Mouse (Mus musculus) erythroblast, adult 5-6 weeks (primary cell): ENCODE data around the gene Acot3. TPM values are rescaled to one million over a fixed set of nuclear protein-coding genes. Genes with fewer than 3 reads are reported as not detected.
"Not testable (repeated sequence)": the region's sequence is repeated elsewhere in the genome, so short reads cannot be mapped to it uniquely, and the experiment has no call there.

Experiments used
- ATAC-seq: replicated peaks from 2 replicates; pipeline ENCODE4 v1.8.0; 2016; ENCODE audit warnings: moderate number of reproducible peaks, mild to moderate bottlenecking, moderate TSS enrichment, inconsistent platforms; ENCODE audit not compliant: poor library complexity, low FRiP score, severe bottlenecking
- total RNA-seq, 2 experiments: library from RNA; stranded (forward) in 1 of 2; stranded (reverse) in 1 of 2; fragments of 150-400 nt in 1 of 2; fragments of 200-764, 138-1000 nt in 1 of 2; gene quantifications; 2 replicates each; pipeline versions ENCODE4 v1.2.3 to v1.2.4; 2015 to 2017; ENCODE audit warnings: low replicate concordance in 2 of 2

Gene Acot3
- total RNA-seq, 2 experiments from 2014 or later = not detected

DNA sequence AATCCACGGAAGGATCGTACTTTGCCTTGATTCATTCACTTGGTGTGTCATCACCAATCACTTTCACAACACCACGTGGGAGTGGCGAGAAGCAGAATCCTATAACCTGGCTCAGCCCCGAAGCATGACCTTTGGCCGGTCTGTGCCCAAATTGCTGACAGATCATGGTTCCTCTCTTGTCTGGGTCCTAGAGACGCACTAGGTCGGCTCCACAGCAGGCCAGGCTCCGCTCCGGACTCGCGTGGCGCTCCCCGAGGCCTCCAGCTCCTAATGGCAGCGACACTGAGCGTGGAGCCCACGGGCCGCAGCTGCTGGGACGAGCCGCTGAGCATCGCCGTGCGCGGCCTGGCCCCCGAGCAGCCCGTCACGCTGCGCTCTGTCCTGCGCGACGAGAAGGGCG lies 13.7 kb upstream of the Acot3 start, which contains the start of gene Acot4:
Gene Acot4, plus strand, starts transcription at position 139 of the 400 bp plus-strand sequence.
- ATAC-seq = not testable (repeated sequence)

- not testable (repeated sequence) for ATAC-seq
Measured at GRCm38 (mm10) chr12:84038691-84039111, 13.2 kb upstream of the Acot3 start, which contains the start of gene Gm49366. Gene Gm49366, plus strand, starts transcription at chr12:84038935.

DNA sequence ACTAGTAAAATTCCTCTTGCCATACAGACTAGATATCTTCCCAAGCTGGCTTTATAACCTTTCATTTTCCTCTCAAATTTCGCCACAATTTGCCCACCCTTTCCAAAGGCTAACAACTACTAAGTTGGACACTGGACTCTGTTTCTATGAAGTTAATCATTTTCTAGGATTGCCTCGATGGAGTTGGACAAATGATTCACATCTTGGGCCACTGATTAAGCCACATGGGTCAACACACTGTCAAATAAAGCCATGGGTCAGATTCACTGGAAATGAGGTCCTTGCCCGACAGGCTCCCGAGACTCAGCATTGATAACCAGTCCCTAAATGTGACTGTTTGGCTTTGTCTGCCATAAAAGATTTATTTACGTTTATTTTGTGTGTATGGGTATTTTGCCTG lies 9.7 kb upstream of the Acot3 start:
- ATAC-seq = no peak

DNA sequence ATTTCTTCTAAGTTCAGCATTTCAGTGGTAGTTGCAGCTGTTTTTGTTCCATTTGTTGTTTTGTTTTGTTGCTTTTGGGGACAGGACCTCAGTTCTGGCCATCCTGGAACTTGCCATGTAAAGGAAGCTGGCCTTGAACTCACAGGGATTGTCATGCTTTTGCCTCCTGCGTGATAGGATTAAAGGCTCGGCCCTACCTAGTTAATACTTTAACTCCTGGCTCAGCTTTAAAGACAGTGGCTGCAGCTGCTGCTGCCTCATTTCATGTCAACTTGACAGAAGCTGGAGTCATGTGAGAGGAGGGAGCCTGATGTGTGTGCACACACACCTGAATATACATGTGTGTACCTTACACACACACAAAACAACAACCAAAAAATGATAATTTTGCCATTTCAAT lies 7.9 kb upstream of the Acot3 start:
- no peak for ATAC-seq

GRCm38 (mm10) chr12:84046906-84047305 lies 5.0 kb upstream of the Acot3 start:
- ATAC-seq = no peak

DNA sequence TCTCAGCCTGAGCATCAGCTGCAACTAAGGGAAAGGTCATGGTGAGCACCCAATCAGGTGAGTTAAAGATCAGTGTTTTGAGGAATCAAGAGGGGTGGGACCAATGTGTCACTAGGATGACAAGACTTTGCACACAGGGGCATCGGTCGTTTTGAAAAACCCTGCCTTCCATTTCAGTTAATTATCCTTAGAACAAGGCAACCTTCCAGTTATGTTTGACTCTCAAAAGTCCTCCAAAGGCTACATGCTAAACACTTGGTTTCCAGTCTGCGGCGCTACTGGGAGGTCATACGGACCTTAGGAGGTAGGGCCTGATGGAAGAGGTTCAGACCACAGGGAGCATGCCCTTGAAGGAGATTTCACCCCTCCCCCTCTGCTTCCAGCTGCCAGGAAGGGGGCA lies 1.2 kb upstream of the Acot3 start:
- not testable (repeated sequence) for ATAC-seq

DNA sequence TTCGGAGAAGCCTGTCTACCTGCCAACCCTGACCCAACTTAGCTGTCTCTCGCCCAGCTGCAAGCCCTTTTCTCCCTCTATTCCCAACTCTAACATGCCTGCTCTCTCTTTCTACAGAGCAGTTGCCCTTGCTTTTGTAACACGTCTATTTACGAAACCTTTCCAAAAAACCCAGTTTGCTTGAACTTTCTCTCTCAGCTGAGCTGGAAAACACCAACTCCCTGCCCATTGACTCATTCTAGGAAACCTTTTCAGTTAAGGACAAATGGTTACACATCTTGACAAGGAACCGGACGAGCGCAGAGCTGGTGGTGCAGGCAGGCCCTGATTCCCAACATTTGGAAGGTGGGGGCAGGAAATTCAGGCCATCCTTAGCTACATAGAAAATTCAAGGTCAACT lies 665 bp downstream of the Acot3 start:
- ATAC-seq = no peak

- no peak for ATAC-seq
Measured at GRCm38 (mm10) chr12:84053173-84053572, 1.2 kb downstream of the Acot3 start.

DNA sequence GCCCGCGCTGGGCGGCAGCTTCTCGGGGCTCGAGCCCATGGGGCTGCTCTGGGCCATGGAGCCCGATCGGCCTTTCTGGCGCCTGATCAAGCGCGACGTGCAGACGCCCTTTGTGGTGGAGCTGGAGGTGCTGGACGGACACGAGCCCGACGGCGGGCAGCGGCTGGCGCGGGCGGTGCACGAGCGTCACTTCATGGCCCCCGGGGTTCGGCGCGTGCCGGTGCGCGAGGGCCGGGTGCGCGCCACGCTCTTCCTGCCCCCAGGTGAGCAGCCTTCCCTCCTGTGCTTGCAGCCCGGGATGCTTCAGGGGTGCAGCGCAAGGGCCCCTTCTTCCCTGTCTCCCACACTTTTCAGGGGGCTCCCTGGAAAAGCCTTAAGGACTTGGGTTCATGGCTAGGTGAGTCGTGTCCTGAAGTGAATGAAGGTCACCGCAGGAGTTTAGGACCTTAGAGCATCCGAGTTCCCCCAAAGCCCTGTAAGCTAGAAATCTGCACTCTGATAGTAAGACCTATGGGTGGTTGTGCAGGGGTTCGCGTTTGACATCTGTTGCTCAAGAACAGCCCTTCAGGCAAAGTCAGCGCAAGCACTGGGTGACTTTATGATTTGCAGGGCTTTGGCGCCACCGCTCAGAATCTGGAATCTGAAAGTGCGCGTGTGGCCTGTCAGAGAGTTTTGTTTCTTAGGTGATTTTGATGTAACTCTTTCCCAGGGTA lies 1.9 kb downstream of the Acot3 start:
- no peak for ATAC-seq

- no peak for ATAC-seq
Measured at GRCm38 (mm10) chr12:84060946-84061345, 9.0 kb downstream of the Acot3 start.

GRCm38 (mm10) chr12:84062336-84062735 lies 10.4 kb downstream of the Acot3 start:
- no peak for ATAC-seq

GRCm38 (mm10) chr12:84063228-84063627 lies 11.3 kb downstream of the Acot3 start:
- ATAC-seq = 0 out of 2 replicates have a peak, but pooled peaks have one; percentile 53

GRCm38 (mm10) chr12:84063833-84064232 lies 11.9 kb downstream of the Acot3 start:
- ATAC-seq = no peak

DNA sequence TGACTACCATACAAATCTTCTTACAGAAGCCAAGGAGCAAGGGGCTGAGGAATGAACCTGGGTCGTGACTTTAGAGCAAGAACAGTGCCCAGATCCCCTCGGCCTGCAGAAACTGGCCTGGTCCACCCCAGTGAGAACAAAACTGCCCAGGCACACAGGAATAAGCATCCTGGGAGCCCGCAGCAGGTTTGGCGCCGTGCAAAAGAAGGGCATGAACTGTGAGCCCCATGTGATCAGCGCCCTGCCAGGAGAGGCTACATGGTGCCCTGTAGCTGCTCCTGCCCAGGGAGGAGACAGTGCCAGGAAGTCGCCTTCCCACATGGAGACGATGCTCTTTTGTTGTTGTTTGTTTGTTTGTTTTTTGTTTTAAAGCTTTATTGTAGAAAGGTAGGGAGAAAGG lies 12.7 kb downstream of the Acot3 start:
- no peak for ATAC-seq

GRCm38 (mm10) chr12:84067752-84068151 lies 15.8 kb downstream of the Acot3 start:
- ATAC-seq = no peak

- ATAC-seq = no peak
Measured at GRCm38 (mm10) chr12:84068296-84068695, 16.4 kb downstream of the Acot3 start.

- ATAC-seq = no peak
Measured at GRCm38 (mm10) chr12:84068986-84069385, 17.0 kb downstream of the Acot3 start, which contains the start of gene Acot5. Gene Acot5, plus strand, starts transcription at chr12:84069325.

- not testable (repeated sequence) for ATAC-seq
Measured at GRCm38 (mm10) chr12:84069582-84069981, 17.6 kb downstream of the Acot3 start.

GRCm38 (mm10) chr12:84071696-84072095 lies 19.8 kb downstream of the Acot3 start:
- ATAC-seq = no peak

DNA sequence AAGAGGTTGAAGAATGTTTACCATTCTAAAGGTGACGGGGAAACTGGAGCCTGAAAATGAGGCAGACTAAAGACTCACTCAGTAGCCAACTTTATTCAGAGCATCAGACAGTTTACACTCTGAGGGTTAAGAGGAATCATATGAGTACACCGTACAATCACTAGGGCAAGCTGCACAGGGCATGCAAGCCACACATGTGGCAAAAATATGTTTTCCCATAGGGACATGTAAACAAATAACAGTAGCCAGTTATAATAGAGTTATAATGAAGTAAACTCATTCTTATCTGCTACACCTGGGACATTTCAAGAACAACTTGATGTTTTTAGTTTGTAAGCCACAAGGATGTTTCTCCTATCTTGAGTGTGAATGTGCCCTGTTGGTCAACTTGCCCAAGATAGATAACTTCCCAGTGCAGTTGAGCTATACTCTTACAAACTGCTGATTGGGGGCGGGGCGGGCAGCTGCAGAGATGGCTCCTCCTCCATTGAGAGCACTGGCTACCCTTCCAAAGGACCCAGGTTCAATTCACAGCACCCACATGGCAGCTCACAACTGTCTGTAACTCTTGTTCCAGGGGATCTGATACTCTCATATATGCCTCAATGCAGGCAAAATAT lies 25.5 kb downstream of the Acot3 start:
- ATAC-seq = no peak

- ATAC-seq = no peak
Measured at GRCm38 (mm10) chr12:84083842-84084241, 31.9 kb downstream of the Acot3 start.
